Mouse (Mus musculus): Measurements from ENCODE around the gene Smarcd2. TPM values are rescaled to one million over a fixed set of nuclear protein-coding genes. Genes with fewer than 3 reads are reported as not detected.

The Smarcd2 gene
- polyA plus RNA-seq, 1 experiment from 2014 or later = 19.4 TPM

- H3K36me3 ChIP-seq (ENCODE audit: control insufficient read depth, insufficient read depth) = peaks cover 63% of the 10 kb centered on the region
- 73% methylated on average over 4 of the region's 4 CpGs for WGBS (ENCODE audit: insufficient replicate concordance)
- H3K9ac ChIP-seq (ENCODE audit: low read depth, low read length) = no peak overlapping the region
- no peak overlapping the region for H3K4me3 ChIP-seq (ENCODE audit: low read depth, low read length)
- H3K4me1 ChIP-seq (ENCODE audit: control insufficient read depth, low read depth, low read length) = peaks cover 22% of the 10 kb centered on the region
- no peak for ATAC-seq (ENCODE audit: low read depth)
- no peaks in the 10 kb centered on the region for H3K9me3 ChIP-seq (replicated peaks; ENCODE audit: control insufficient read depth, low read length)
- H3K4me2 ChIP-seq (ENCODE audit: low read depth, low read length) = no peak overlapping the region
- no peaks in the 10 kb centered on the region for H3K27me3 ChIP-seq (ENCODE audit: control insufficient read depth, insufficient read depth, low read depth, low read length)
- H3K27ac ChIP-seq (ENCODE audit: low read length) = no peak overlapping the region
Observed at GRCm38 (mm10) chr11:106265570-106265969, 7.2 kb downstream of the Smarcd2 start.

GRCm38 (mm10) chr11:106264988-106265387 is 7.8 kb downstream of the Smarcd2 start:
- WGBS (ENCODE audit: insufficient replicate concordance) = 85% methylated on average over 15 of the region's 15 CpGs
- no peak for ATAC-seq (ENCODE audit: low read depth)
- Histone ChIP-seq H3K4me1 (ENCODE audit: control insufficient read depth, low read depth, low read length) (peaks cover 16% of the 10 kb centered on the region), H3K27ac (ENCODE audit: low read length) (no peak overlapping the region), H3K4me2 (ENCODE audit: low read depth, low read length) (no peak overlapping the region), H3K9me3 (replicated peaks; ENCODE audit: control insufficient read depth, low read length) (no peaks in the 10 kb centered on the region), H3K27me3 (ENCODE audit: control insufficient read depth, insufficient read depth, low read depth, low read length) (no peaks in the 10 kb centered on the region), H3K36me3 (ENCODE audit: control insufficient read depth, insufficient read depth) (peaks cover 63% of the 10 kb centered on the region), H3K9ac (ENCODE audit: low read depth, low read length) (no peak overlapping the region), H3K4me3 (ENCODE audit: low read depth, low read length) (no peak overlapping the region)

- peaks cover 65% of the 10 kb centered on the region for H3K36me3 ChIP-seq (ENCODE audit: control insufficient read depth, insufficient read depth)
- no peaks in the 10 kb centered on the region for H3K27me3 ChIP-seq (ENCODE audit: control insufficient read depth, insufficient read depth, low read depth, low read length)
- WGBS (ENCODE audit: insufficient replicate concordance) = 78% methylated on average over 9 of the region's 9 CpGs
Observed at GRCm38 (mm10) chr11:106263963-106264362, 8.8 kb downstream of the Smarcd2 start.

GRCm38 (mm10) chr11:106260826-106261450 is 11.8 kb downstream of the Smarcd2 start:
- WGBS (ENCODE audit: insufficient replicate concordance) = 85% methylated on average over 14 of the region's 14 CpGs
- Histone ChIP-seq H3K9ac (ENCODE audit: low read depth, low read length) (no peak overlapping the region), H3K4me1 (ENCODE audit: control insufficient read depth, low read depth, low read length) (peaks cover 13% of the 10 kb centered on the region), H3K9me3 (replicated peaks; ENCODE audit: control insufficient read depth, low read length) (no peaks in the 10 kb centered on the region), H3K4me2 (ENCODE audit: low read depth, low read length) (no peak overlapping the region), H3K27ac (ENCODE audit: low read length) (no peak overlapping the region), H3K27me3 (ENCODE audit: control insufficient read depth, insufficient read depth, low read depth, low read length) (no peaks in the 10 kb centered on the region), H3K36me3 (ENCODE audit: control insufficient read depth, insufficient read depth) (peaks cover 58% of the 10 kb centered on the region), H3K4me3 (ENCODE audit: low read depth, low read length) (no peak overlapping the region)
- no peak for ATAC-seq (ENCODE audit: low read depth)

More at GRCm38 (mm10) chr11:106263963-106264362, 8.8 kb downstream of the Smarcd2 start:
- Histone ChIP-seq H3K4me1 (ENCODE audit: control insufficient read depth, low read depth, low read length) (peaks cover 10% of the 10 kb centered on the region), H3K27ac (ENCODE audit: low read length) (no peak overlapping the region), H3K4me2 (ENCODE audit: low read depth, low read length) (no peak overlapping the region), H3K9me3 (replicated peaks; ENCODE audit: control insufficient read depth, low read length) (no peaks in the 10 kb centered on the region), H3K4me3 (ENCODE audit: low read depth, low read length) (no peak overlapping the region), H3K9ac (ENCODE audit: low read depth, low read length) (no peak overlapping the region)
- no peak for ATAC-seq (ENCODE audit: low read depth)

GRCm38 (mm10) chr11:106256775-106257174 is 16.0 kb downstream of the Smarcd2 start:
- peak overlapping the region; percentile 90 for H3K4me2 ChIP-seq (ENCODE audit: low read depth, low read length)
- H3K9me3 ChIP-seq (replicated peaks; ENCODE audit: control insufficient read depth, low read length) = no peaks in the 10 kb centered on the region
- no peak for ATAC-seq (ENCODE audit: low read depth)
- H3K27me3 ChIP-seq (ENCODE audit: control insufficient read depth, insufficient read depth, low read depth, low read length) = no peaks in the 10 kb centered on the region
- H3K27ac ChIP-seq (ENCODE audit: low read length) = no peak overlapping the region; the same call in 1 of the 2 replicates
- peaks cover 20% of the 10 kb centered on the region for H3K4me1 ChIP-seq (ENCODE audit: control insufficient read depth, low read depth, low read length)
- peak overlapping the region; percentile 87 for H3K9ac ChIP-seq (ENCODE audit: low read depth, low read length)
- H3K36me3 ChIP-seq (ENCODE audit: control insufficient read depth, insufficient read depth) = peaks cover 32% of the 10 kb centered on the region
- WGBS (ENCODE audit: insufficient replicate concordance) = 53% methylated on average over 5 of the region's 5 CpGs
- peak overlapping the region; percentile 92 for H3K4me3 ChIP-seq (ENCODE audit: low read depth, low read length)

GRCm38 (mm10) chr11:106255685-106256451 is 16.9 kb downstream of the Smarcd2 start, which contains the start of the genes Ftsj3 and Psmc5:
Gene Ftsj3, minus strand, starts transcription at chr11:106256079.
Gene Psmc5, plus strand, starts transcription at chr11:106256154.
- peaks cover 25% of the 10 kb centered on the region for H3K36me3 ChIP-seq (ENCODE audit: control insufficient read depth, insufficient read depth)
- peak within 1 kb of the TSS; percentile 83 for H3K27ac ChIP-seq (ENCODE audit: low read length)
- H3K27me3 ChIP-seq (ENCODE audit: control insufficient read depth, insufficient read depth, low read depth, low read length) = no peaks in the 10 kb centered on the region
- peak; percentile 96 for ATAC-seq (ENCODE audit: low read depth)
- peak within 1 kb of the TSS; percentile 90 for H3K4me2 ChIP-seq (ENCODE audit: low read depth, low read length)
- H3K9ac ChIP-seq (ENCODE audit: low read depth, low read length) = peak within 1 kb of the TSS; percentile 87
- WGBS (ENCODE audit: insufficient replicate concordance) = under 1% methylated on average over 42 of the region's 42 CpGs
- H3K4me1 ChIP-seq (ENCODE audit: control insufficient read depth, low read depth, low read length) = peaks cover 20% of the 10 kb centered on the region
- H3K4me3 ChIP-seq (ENCODE audit: low read depth, low read length) = peak within 1 kb of the TSS; percentile 92
- no peaks in the 10 kb centered on the region for H3K9me3 ChIP-seq (replicated peaks; ENCODE audit: control insufficient read depth, low read length)

- Histone ChIP-seq H3K4me2 (ENCODE audit: low read depth, low read length) (peak overlapping the region; percentile 90), H3K27ac (ENCODE audit: low read length) (peak overlapping the region; percentile 83), H3K9me3 (replicated peaks; ENCODE audit: control insufficient read depth, low read length) (no peaks in the 10 kb centered on the region), H3K4me3 (ENCODE audit: low read depth, low read length) (peak overlapping the region; percentile 92), H3K4me1 (ENCODE audit: control insufficient read depth, low read depth, low read length) (peaks cover 20% of the 10 kb centered on the region), H3K9ac (ENCODE audit: low read depth, low read length) (peak overlapping the region; percentile 75), H3K27me3 (ENCODE audit: control insufficient read depth, insufficient read depth, low read depth, low read length) (no peaks in the 10 kb centered on the region), H3K36me3 (ENCODE audit: control insufficient read depth, insufficient read depth) (peaks cover 29% of the 10 kb centered on the region)
- 1% methylated on average over 22 of the region's 22 CpGs for WGBS (ENCODE audit: insufficient replicate concordance)
- ATAC-seq (ENCODE audit: low read depth) = no peak
Observed at GRCm38 (mm10) chr11:106255174-106255573, 17.6 kb downstream of the Smarcd2 start.

GRCm38 (mm10) chr11:106254767-106255166 is 18.0 kb downstream of the Smarcd2 start:
- H3K4me1 ChIP-seq (ENCODE audit: control insufficient read depth, low read depth, low read length) = peaks cover 20% of the 10 kb centered on the region
- no peaks in the 10 kb centered on the region for H3K9me3 ChIP-seq (replicated peaks; ENCODE audit: control insufficient read depth, low read length)
- 14% methylated on average over 2 of the region's 2 CpGs for WGBS (ENCODE audit: insufficient replicate concordance)
- no peak for ATAC-seq (ENCODE audit: low read depth)
- no peak overlapping the region for H3K27ac ChIP-seq (ENCODE audit: low read length)
- H3K4me2 ChIP-seq (ENCODE audit: low read depth, low read length) = peak overlapping the region; percentile 90
- H3K4me3 ChIP-seq (ENCODE audit: low read depth, low read length) = peak overlapping the region; percentile 92
- peaks cover 33% of the 10 kb centered on the region for H3K36me3 ChIP-seq (ENCODE audit: control insufficient read depth, insufficient read depth)
- peak overlapping the region; percentile 75 for H3K9ac ChIP-seq (ENCODE audit: low read depth, low read length)
- H3K27me3 ChIP-seq (ENCODE audit: control insufficient read depth, insufficient read depth, low read depth, low read length) = no peaks in the 10 kb centered on the region

- peaks cover 74% of the 10 kb centered on the region for H3K36me3 ChIP-seq (ENCODE audit: control insufficient read depth, insufficient read depth)
- no peak overlapping the region for H3K4me2 ChIP-seq (ENCODE audit: low read depth, low read length)
- no peak overlapping the region for H3K4me3 ChIP-seq (ENCODE audit: low read depth, low read length)
- no peaks in the 10 kb centered on the region for H3K27me3 ChIP-seq (ENCODE audit: control insufficient read depth, insufficient read depth, low read depth, low read length)
- WGBS (ENCODE audit: insufficient replicate concordance) = 80% methylated on average over 7 of the region's 7 CpGs
- 0 out of 2 replicates have a peak, but pooled peaks cover 2% of the 10 kb centered on the region for H3K9me3 ChIP-seq (replicated peaks; ENCODE audit: control insufficient read depth, low read length)
- H3K4me1 ChIP-seq (ENCODE audit: control insufficient read depth, low read depth, low read length) = no peaks in the 10 kb centered on the region
- ATAC-seq (ENCODE audit: low read depth) = no peak
- H3K9ac ChIP-seq (ENCODE audit: low read depth, low read length) = no peak overlapping the region
- H3K27ac ChIP-seq (ENCODE audit: low read length) = no peak overlapping the region
Observed at GRCm38 (mm10) chr11:106249326-106249725, 23.4 kb downstream of the Smarcd2 start.
